Mouse (Mus musculus): ENCODE data around the gene Mex3b.

DNA sequence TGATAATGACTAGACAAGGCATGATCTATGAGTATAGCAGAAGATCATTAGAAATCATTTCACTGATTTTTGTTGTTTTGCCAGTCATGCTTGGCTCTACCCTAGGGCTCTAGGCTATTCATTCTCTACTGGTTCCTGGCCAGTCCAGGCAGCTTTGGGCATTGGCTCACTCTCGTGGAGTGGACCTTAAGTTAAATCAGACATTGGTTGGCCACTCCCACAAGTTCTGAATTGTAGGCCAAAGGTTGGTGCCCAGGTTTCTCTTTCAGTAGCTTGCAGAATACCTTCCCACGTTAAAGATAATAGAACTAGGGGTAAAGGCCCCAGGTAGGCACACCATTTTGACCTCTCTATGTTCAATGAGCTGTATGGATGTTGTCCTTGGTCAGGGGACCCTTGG is 6.5 kb upstream of the Mex3b start:
- TF ChIP-seq CTCF (IDR thresholded peaks at IDR 0.05; ENCODE audit: low read depth, low read length) = no peak
- TF ChIP-seq GATA1 (IDR thresholded peaks at IDR 0.05; ENCODE audit: borderline replicate concordance, low read length) = no peak
- TF ChIP-seq TAL1 (conservative IDR thresholded peaks at IDR 0.05; ENCODE audit: low read depth, low read length) = no peak
- TF ChIP-seq POLR2AphosphoS5 (IDR thresholded peaks at IDR 0.05; ENCODE audit: insufficient replicate concordance, low read depth, low read length) = no peak
- TF ChIP-seq GATA2 (IDR thresholded peaks at IDR 0.05; ENCODE audit: borderline replicate concordance, low read depth, low read length) = no peak

Data from G1E (cell line).